Mouse (Mus musculus): Measurements from ENCODE around the gene Noc4l.

- TF ChIP-seq RCOR1 (conservative IDR thresholded peaks at IDR 0.05; ENCODE audit: low read depth, low read length) (no peak), GABPA (IDR thresholded peaks at IDR 0.05; ENCODE audit: insufficient replicate concordance, low read depth, low read length) (no peak), EP300 (IDR thresholded peaks at IDR 0.05; ENCODE audit: low read length) (no peak), CHD1 (IDR thresholded peaks at IDR 0.05; ENCODE audit: low read depth, low read length) (no peak), POLR2A (IDR thresholded peaks at IDR 0.05; ENCODE audit: low read depth, low read length) (no peak), CTCF (conservative IDR thresholded peaks at IDR 0.05 in 1 of 2, IDR thresholded peaks at IDR 0.05 in 1 of 2; ENCODE audit: low read depth in 2 of 2, low read length in 2 of 2) (no peak), USF1 (IDR thresholded peaks at IDR 0.05; ENCODE audit: low read depth, low read length) (no peak), SMC3 (IDR thresholded peaks at IDR 0.05; ENCODE audit: low read depth, low read length) (no peak), HCFC1 (IDR thresholded peaks at IDR 0.05; ENCODE audit: low read depth, low read length) (no peak), MEF2A (IDR thresholded peaks at IDR 0.05; ENCODE audit: borderline replicate concordance, low read depth, low read length) (no peak), MAFK (IDR thresholded peaks at IDR 0.05; ENCODE audit: insufficient replicate concordance, low read length) (no peak), CHD2 (IDR thresholded peaks at IDR 0.05; ENCODE audit: low read length) (no peak)
These were observed 25.1 kb downstream of the Noc4l start for GRCm38 (mm10) chr5:110628156-110628555.

All from CH12.LX (cell line).